Mouse (Mus musculus) olfactory bulb, adult 2 months (tissue): Measurements from ENCODE around the gene Ankrd55. TPM values are rescaled to one million over a fixed set of nuclear protein-coding genes. Genes with fewer than 3 reads are reported as not detected.

ENCODE experiments used
- H3K27ac ChIP-seq: fragments of 200-500 bp; 2 replicates; pipeline ENCODE4 v1.5.1; 2012; ENCODE audit warnings: low read depth, low read length; ENCODE audit not compliant: insufficient read depth
- H3K4me1 ChIP-seq: fragments of 200-500 bp; 2 replicates; pipeline ENCODE4 v1.6.1; 2012; ENCODE audit warnings: low read length; ENCODE audit not compliant: control insufficient read depth, insufficient read depth
- H3K4me3 ChIP-seq: fragments of 200-500 bp; 2 replicates; pipeline ENCODE4 v1.5.1; 2012; ENCODE audit warnings: mild to moderate bottlenecking, low read depth, low read length, moderate library complexity; ENCODE audit not compliant: insufficient read depth
- CTCF ChIP-seq: fragments of 200-500 bp; IDR thresholded peaks from 2 replicates; pipeline ENCODE4 v1.5.1; 2012; ENCODE audit warnings: low read depth, mild to moderate bottlenecking, low read length, moderate library complexity; ENCODE audit not compliant: insufficient read depth
- POLR2A ChIP-seq: fragments of 200-500 bp; IDR thresholded peaks from 2 replicates; pipeline ENCODE4 v1.6.1; 2012; ENCODE audit warnings: mild to moderate bottlenecking, low read depth, low read length, moderate library complexity; ENCODE audit not compliant: insufficient read depth
- WGBS: fragments of 180-500 bp; shearing (Covaris S2); methylation state at CpG from one replicate; pipeline ENCODE4 v1.1.7; 2018; 5-methylcytosine and 5-hydroxymethylcytosine counted together
- polyA plus RNA-seq: library from polyadenylated mRNA; stranded (reverse); fragments of >200 nt; gene quantifications from 2 replicates; pipeline ENCODE4 v1.2.4, GENCODE M21; 2012; ENCODE audit warnings: low replicate concordance; ENCODE audit not compliant: missing spikeins, insufficient read depth, insufficient read length

The Ankrd55 gene
- polyA plus RNA-seq, 1 experiment, result not detected

- Histone ChIP-seq H3K4me3 (no peak overlapping the region), H3K4me1 (peaks cover 6% of the 10 kb centered on the region), H3K27ac (no peak overlapping the region)
- TF ChIP-seq CTCF (no peak), POLR2A (no peak)
- WGBS, result 69% methylated on average over 10 of the region's 10 CpGs
These were observed 29.8 kb upstream of the Ankrd55 start for GRCm38 (mm10) chr13:112258478-112258877.

- Histone ChIP-seq H3K4me3 (no peak overlapping the region), H3K27ac (no peak overlapping the region), H3K4me1 (peaks cover 2% of the 10 kb centered on the region)
- WGBS, result 40% methylated on average over 2 of the region's 2 CpGs
- 0 out of 2 replicates have a peak, but pooled peaks have one; percentile 45 for TF ChIP-seq CTCF
- TF ChIP-seq POLR2A, result no peak
These were observed 28.9 kb upstream of the Ankrd55 start for GRCm38 (mm10) chr13:112259398-112259797.

- 5% methylated on average over 4 of the region's 4 CpGs for WGBS
- no peak overlapping the region for H3K27ac ChIP-seq
- no peaks in the 10 kb centered on the region for H3K4me1 ChIP-seq
- no peak for TF ChIP-seq POLR2A
- TF ChIP-seq CTCF, result no peak
- no peak overlapping the region for H3K4me3 ChIP-seq
These were observed 23.6 kb upstream of the Ankrd55 start for GRCm38 (mm10) chr13:112264666-112265065.

- Histone ChIP-seq H3K4me1 (peaks cover 3% of the 10 kb centered on the region; the same call in 1 of the 2 replicates), H3K27ac (no peak overlapping the region), H3K4me3 (no peak overlapping the region)
- no peak for TF ChIP-seq CTCF
- TF ChIP-seq POLR2A, result no peak
- 42% methylated on average over 5 of the region's 5 CpGs for WGBS
These were observed 16.2 kb upstream of the Ankrd55 start for GRCm38 (mm10) chr13:112271901-112272537.

GRCm38 (mm10) chr13:112274636-112275035, 13.6 kb upstream of the Ankrd55 start:
- Histone ChIP-seq H3K4me1 (peaks cover 3% of the 10 kb centered on the region; the same call in 1 of the 2 replicates), H3K4me3 (no peak overlapping the region), H3K27ac (no peak overlapping the region)
- WGBS, result 76% methylated on average over 3 of the region's 3 CpGs
- TF ChIP-seq POLR2A (no peak), CTCF (no peak)

GRCm38 (mm10) chr13:112275951-112276350, 12.3 kb upstream of the Ankrd55 start:
- Histone ChIP-seq H3K4me3 (no peak overlapping the region), H3K4me1 (peaks cover 3% of the 10 kb centered on the region; the same call in 1 of the 2 replicates), H3K27ac (no peak overlapping the region)
- TF ChIP-seq POLR2A, result no peak
- TF ChIP-seq CTCF, result no peak
- 91% methylated on average over 8 of the region's 8 CpGs for WGBS

- H3K27ac ChIP-seq, result no peak overlapping the region
- TF ChIP-seq POLR2A, result no peak
- TF ChIP-seq CTCF, result no peak
- 86% methylated on average over 5 of the region's 5 CpGs for WGBS
- H3K4me3 ChIP-seq, result no peak overlapping the region
- peaks cover 3% of the 10 kb centered on the region; the same call in 1 of the 2 replicates for H3K4me1 ChIP-seq
These were observed 10.7 kb upstream of the Ankrd55 start for GRCm38 (mm10) chr13:112277544-112277943.

GRCm38 (mm10) chr13:112278251-112278650, 10.0 kb upstream of the Ankrd55 start:
- Histone ChIP-seq H3K4me1 (peaks cover 3% of the 10 kb centered on the region; the same call in 1 of the 2 replicates), H3K27ac (no peak overlapping the region), H3K4me3 (no peak overlapping the region)
- WGBS, result 63% methylated on average over 7 of the region's 7 CpGs
- no peak for TF ChIP-seq POLR2A
- TF ChIP-seq CTCF, result no peak

GRCm38 (mm10) chr13:112287135-112287534, 1.1 kb upstream of the Ankrd55 start:
- no peak overlapping the region for H3K27ac ChIP-seq
- H3K4me1 ChIP-seq, result peaks cover 4% of the 10 kb centered on the region
- TF ChIP-seq CTCF (no peak), POLR2A (no peak)
- no peak overlapping the region for H3K4me3 ChIP-seq
- 50% methylated on average over 1 of the region's 1 CpGs for WGBS

- WGBS, result 51% methylated on average over 6 of the region's 6 CpGs
- Histone ChIP-seq H3K27ac (peak overlapping the region; percentile 51; the same call in 1 of the 2 replicates), H3K4me1 (peaks cover 5% of the 10 kb centered on the region), H3K4me3 (peak overlapping the region; percentile 41; the same call in 1 of the 2 replicates)
- TF ChIP-seq CTCF (no peak), POLR2A (no peak)
These were observed 553 bp upstream of the Ankrd55 start for GRCm38 (mm10) chr13:112287571-112288224.
